Mouse (Mus musculus) fat pad, adult 2 months (tissue): Measurements from ENCODE around the gene Mdh2.

Source experiments
- DNase-seq: peaks from one replicate; pipeline ENCODE4 v3.0.0-alpha.2; 2011; ENCODE audit warnings: low read depth, low spot score; ENCODE audit errors: extremely low read depth

The Mdh2 gene

GRCm38 (mm10) chr5:135834769-135835491, 56.6 kb downstream of the Mdh2 start:
- no peak for DNase-seq

- no peak for DNase-seq
These were observed 57.2 kb downstream of the Mdh2 start for GRCm38 (mm10) chr5:135835492-135835858.

GRCm38 (mm10) chr5:135835981-135836380, 57.7 kb downstream of the Mdh2 start:
- no peak for DNase-seq
